Mouse (Mus musculus) heart, postnatal 25 days (tissue): ENCODE measurements around the gene Ulk1. TPM values are rescaled to one million over a fixed set of nuclear protein-coding genes. Genes with fewer than 3 reads are reported as not detected.

Experiments used
- DNase-seq: peaks from one replicate; pipeline ENCODE4 v3.0.0; 2022; ENCODE audit warnings: low spot score
- intact Hi-C: fragments of 180-260 bp; cut with DNase I; formaldehyde crosslinking; loops from one replicate; pipeline ENCODE4 v1.15.1; 2025
- total RNA-seq, 2 experiments: library from RNA; stranded (reverse); gene quantifications; 2 replicates each; pipeline ENCODE4 v1.2.3; 2021

The Ulk1 gene
- total RNA-seq, 2 experiments from 2014 or later: 73.2 to 78.0 TPM

DNA sequence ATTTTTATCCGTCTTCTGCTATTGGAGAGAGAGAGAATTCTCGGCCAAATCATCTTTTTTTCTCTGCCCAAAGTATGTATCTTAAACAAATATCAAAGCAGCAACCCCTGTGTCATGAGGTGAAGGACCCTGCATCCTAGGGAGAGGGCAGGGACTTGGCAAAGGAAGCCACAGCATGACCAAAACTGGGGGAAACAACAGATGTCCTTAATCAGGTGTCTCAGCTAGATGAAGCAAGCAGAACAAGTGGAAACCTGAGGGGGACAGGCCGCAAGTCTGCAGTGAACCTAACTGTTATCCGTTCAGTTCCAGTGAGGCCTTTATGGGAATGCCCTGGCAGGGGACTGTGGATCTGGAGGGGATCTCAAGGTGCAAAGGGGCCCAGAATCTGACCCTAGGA is 2.4 kb downstream of the Ulk1 start:
- intact Hi-C loops: loop anchor here (5.0 kb wide), 1 partner anchor 35 kb away; the partner anchor contains the start of gene Ep400
- DNase-seq: no peak

GRCm38 (mm10) chr5:110806676-110807075 is 3.2 kb downstream of the Ulk1 start:
- intact Hi-C loops: loop anchor here (5.0 kb wide), 1 partner anchor 34 kb away; the partner anchor contains the start of gene Ep400
- DNase-seq: no peak

DNA sequence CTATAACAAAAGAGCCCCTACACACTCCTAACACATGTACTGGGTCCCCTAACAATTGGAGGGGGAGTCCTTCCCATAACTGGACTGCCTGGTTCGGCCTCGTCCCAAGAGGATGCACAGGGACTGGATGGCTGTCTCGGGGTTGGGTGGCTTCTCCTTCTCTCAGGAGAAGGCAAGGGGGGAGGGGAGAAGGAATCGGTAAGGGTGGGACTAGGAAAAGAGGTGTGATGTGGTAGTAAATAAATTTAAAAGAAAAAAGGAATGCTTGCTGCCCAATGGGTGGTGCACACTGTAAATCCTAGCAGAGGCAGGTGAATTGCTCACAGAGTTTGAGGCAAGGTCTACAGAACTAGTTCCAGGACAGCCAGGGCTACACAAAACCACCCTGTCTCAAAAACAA is 3.7 kb downstream of the Ulk1 start:
- DNase-seq: no peak
- intact Hi-C loops: loop anchor here (5.0 kb wide), 1 partner anchor 34 kb away; the partner anchor contains the start of gene Ep400

- intact Hi-C loops: no loop called here
- no peak for DNase-seq
These were observed 5.7 kb downstream of the Ulk1 start for GRCm38 (mm10) chr5:110804012-110804743.

DNA sequence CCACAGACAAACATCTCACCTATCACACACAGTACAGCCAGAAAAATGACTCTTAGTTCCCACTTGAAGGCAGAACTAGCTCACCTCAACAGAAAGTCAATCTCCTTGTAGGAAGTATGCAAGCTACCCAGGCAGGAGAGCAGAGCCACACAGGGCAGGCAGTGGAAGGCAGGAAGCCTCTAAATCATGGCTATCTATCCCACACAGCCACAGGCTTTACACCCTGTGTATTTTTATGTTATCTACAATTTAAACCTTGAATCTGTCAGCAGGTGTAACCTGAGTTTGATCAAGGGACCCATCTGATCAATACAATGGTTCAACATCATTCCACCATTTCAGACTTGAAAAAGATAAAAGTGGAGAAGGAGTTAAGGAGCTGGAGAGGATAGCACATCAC is 7.1 kb downstream of the Ulk1 start:
- DNase-seq: no peak
- intact Hi-C loops: no loop called here

DNA sequence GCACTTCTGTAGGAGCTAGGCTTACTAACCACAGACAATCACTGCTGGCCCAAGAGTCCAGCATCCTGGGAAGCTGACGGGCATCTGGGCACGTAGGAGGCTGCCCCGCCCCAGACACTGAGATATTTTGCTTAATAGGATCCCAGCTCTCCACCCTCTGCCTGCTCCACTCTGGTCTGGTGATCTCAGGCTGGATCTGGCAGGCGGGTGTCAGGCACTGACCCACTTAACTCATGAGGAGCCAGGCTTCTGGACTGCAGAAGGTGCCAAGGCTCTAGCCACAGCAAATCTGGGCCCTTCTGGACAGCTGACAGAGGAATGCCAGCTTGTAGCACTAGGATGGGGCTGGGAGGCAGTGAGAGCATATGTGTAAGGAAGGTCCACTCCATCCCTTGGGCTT is 7.7 kb downstream of the Ulk1 start:
- intact Hi-C loops: no loop called here
- no peak for DNase-seq

DNA sequence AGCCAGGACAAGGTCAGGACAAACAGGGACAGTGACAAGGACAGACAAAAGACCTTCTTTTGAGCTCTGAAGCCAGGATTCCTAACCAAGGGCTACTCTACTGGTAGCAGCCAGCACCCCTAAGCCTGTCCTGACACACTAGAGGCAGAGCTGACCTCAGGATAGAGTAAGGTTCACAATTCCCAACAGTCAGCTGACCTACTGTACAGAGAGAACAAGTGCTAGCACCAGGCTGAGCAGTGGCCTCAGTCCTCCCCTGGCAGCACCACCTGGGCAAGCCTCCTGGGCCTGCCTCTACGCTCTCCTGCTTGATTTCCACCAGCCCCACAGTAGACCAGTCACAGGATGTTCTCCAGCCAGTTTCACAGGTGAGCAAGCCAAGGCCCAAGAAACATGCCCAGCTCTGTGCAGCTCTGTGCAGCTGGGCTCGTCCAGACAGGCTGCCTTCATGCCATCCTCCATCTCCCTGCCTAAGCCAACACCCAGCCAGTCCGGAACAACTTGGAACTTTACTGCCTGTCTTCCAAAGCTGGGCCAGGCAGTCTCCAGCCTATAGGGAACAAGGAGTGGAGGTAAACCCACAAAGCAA is 8.8 kb downstream of the Ulk1 start:
- intact Hi-C loops: no loop called here
- no peak for DNase-seq

GRCm38 (mm10) chr5:110797696-110798095 is 12.2 kb downstream of the Ulk1 start:
- no peak for DNase-seq

DNA sequence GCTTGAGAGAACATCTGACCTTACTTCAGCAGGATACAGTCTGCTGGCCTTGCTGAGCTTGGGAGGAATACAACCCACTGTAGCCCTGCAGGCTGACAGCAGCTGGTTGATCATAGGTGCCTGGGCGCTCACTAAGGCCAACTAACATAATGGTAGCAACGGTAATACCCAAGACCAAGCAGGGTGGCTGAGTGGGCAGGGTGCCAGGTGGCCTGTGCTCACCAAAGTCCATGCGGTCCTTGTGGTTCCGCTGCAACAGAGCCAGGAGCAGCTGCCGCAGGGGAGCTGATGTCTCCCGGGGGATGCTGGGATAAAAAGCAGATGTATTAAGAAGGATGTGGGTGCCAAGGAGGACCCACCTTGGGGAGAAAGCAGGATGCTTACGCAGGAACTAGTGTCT is 15.5 kb downstream of the Ulk1 start:
- intact Hi-C loops: no loop called here
- no peak for DNase-seq

More at GRCm38 (mm10) chr5:110797696-110798095, 12.2 kb downstream of the Ulk1 start:
- intact Hi-C loops: no loop called here

- intact Hi-C loops: loop anchor here (5.0 kb wide), 2 partner anchors 134 to 479 kb away; no protein-coding TSS in a partner anchor
- no peak for DNase-seq
These were observed 21.2 kb downstream of the Ulk1 start for GRCm38 (mm10) chr5:110788684-110789083.

DNA sequence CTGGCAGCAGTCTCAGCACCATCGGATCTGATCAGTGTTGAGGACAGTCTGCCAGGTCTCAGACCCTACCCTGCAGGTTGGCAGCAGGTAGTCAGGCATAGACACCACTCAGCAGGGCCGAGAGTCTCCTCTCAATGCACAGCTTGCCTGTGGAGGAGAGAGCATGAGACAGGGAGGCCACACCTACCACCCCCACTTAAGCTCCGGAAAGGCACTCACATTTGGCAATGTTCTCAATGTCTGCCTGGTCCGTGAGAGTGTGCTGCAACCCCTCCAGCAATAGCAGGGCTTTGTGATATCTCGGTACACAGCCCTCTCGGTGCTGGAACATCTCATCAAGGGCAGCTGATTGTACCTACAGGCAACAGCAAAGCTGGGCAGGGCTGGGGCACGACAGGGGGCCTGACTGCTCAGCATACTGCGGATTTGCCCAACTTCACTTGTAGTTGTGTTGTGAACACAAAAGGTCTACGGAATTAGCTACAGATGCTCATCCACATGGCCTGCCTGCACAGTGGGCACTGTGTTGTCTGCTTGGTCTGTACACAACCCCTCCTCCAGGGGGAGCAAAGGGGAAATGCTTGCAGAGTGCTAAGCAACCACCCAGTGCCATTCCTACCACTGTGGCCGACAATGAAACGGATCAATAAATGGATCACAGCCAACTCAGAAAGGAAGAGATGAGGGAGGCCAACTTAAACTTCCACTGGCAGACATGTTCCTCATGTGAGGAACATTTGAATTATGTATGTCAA is 23.6 kb downstream of the Ulk1 start:
- intact Hi-C loops: loop anchor here (5.0 kb wide), 2 partner anchors 136 to 481 kb away; no protein-coding TSS in a partner anchor

GRCm38 (mm10) chr5:110783150-110783549 is 26.7 kb downstream of the Ulk1 start:
- intact Hi-C loops: no loop called here

More for the DNA sequence above, 23.6 kb downstream of the Ulk1 start:
- DNase-seq: no peak

GRCm38 (mm10) chr5:110781529-110782238 is 28.2 kb downstream of the Ulk1 start:
- intact Hi-C loops: no loop called here
- no peak for DNase-seq

More at GRCm38 (mm10) chr5:110783150-110783549, 26.7 kb downstream of the Ulk1 start:
- DNase-seq: no peak

DNA sequence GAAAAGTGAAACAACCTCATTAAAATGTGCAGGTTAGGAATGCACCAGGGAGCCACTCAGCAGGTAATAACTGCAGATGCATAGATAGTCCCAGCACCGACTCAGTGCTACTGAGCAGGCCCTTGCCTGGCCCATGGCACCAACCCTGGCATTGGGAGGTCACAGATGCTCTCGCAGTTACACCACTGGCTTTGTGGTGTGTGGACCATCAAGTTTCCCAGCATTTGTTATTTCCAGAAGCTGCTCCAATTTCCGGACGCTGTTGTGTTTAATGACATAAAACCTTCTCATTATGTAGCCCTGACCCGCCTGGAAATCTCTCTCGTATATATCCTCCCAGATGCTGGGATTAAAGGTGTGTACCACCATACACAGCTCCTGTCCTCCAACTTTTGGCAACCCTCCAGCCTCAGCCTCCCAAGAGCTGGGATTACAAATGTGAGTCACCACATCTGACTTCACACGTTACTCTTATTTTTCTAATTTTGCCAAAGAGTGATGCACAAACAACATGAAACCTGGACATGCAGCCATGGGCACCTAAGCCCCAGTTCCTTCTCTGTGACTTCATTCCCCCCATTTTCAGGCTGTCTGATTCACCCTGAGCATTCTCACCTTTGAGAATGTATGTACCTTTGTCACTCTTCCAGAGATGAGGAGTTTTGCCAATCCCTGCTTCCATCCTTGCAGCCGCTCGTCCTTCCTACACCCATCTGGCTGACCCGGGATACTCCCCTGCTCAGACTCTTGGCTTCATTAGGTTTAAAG is 29.0 kb downstream of the Ulk1 start:
- intact Hi-C loops: no loop called here
- no peak for DNase-seq

GRCm38 (mm10) chr5:110779998-110780760 is 29.7 kb downstream of the Ulk1 start, which contains the start of gene Pus1:
Pus1 (minus strand) TSS chr5:110780659.
- intact Hi-C loops: no loop called here
- DNase-seq: peak; percentile 88

DNA sequence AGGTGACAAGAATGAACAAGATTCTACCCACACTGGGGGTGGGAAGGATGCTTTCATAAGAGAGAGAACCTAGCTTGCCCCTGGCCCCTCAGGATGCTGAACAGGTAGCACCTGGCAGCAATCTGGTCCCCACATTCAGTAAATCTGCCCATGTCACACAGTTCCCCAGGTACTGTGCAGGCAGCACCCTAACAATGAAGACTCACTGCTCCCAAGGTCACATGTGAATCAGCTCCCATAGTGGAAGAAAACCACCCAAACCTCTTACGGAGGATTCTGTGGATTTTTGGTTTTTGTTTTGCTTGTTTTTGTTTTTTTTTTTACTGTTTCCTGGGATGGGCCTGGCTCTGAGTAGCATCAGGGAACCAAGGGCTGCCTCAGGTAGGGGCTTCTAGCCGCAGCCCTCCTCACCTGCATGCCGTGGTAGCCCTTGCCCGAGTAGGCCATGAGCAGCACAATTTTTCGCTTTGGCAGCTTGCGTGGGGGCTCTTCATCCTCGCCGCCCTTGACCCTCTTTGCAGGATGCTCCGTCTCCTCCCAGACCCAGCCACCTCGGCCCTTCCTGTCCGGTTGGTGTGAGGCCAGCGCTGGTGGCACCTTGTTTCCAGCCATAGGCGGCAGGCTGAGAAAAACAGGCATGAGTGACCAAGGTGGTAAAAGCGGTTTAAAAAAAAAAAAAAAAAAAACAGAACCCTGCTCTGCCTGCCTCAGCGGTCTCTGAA is 30.5 kb downstream of the Ulk1 start:
- no peak for DNase-seq
- intact Hi-C loops: no loop called here

DNA sequence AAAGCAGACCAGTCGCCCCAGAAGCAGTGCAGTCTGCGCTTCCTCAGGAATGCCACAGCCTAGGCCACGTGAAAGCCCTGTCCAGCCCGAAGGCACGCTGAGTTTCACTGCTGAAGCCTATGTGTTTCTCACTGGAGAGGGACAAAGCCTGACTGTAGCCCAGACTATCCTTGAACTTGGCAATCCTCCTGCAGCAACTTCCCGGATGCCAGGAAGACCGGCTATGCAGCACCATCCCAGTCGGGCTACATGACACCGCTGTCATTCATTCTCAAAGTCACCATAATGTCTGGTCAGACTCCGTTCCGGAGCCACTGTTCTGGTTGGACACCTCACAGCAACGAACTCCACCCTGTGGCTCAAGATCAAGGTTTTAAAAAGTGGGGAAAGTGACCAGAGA is 31.6 kb downstream of the Ulk1 start:
- intact Hi-C loops: no loop called here
- no peak for DNase-seq

DNA sequence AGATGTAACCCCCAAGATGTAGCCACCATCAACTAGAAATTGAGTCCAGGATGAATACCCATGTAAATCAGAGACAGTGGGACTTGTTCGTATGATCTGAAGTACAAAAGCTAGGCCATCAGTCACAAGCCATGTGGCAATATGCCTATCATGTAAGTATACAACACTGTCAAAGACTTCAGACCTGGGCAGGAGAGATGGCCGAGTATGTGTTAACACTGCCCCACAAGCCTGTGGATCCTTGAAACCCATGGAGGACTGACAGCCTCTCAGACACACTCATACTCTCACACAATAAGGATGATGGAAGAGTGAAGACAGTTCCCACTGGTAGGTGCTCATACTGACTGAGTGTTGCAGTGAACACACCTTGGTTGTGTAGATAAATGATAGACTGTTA is 33.8 kb downstream of the Ulk1 start:
- intact Hi-C loops: no loop called here
- no peak for DNase-seq
